In genomic region chr3:30951652-30952051, GRCm38 (mm10) we compare ENCODE assay signal across 8 mouse cellular contexts. TPM values are rescaled to one million over a fixed set of nuclear protein-coding genes. Genes with fewer than 3 reads are reported as not detected.
DNase-seq lines count a peak whose midpoint lies in the region.

No protein-coding gene starts in this region.

- DNase-seq in frontal cortex, adult 2 months (ENCODE audit: extremely low spot score in 1 of 2, low spot score in 1 of 2): peak; percentile 32 to 66
- DNase-seq in frontal cortex, postnatal 14 days (ENCODE audit: low spot score in 2 of 2): no peak
- peak; percentile 69 for DNase-seq in right cerebral cortex, adult 18-20 months
- no peak for DNase-seq in right cerebral cortex, postnatal 4 days
- peak; percentile 70 for DNase-seq in cerebellum, adult 9-11 months
- DNase-seq in telencephalon, adult 2 months (ENCODE audit: low read depth, low spot score): peak; percentile 49
- no peak for DNase-seq in liver
- no peak for DNase-seq in ovary, adult 18-20 months (ENCODE audit: low spot score)

RNA-seq across cellular contexts. Expression of gene Phc3, which starts 17.6 kb away (rescaled TPM):
- polyA plus RNA-seq in frontal cortex, adult 2 months (2012; rRNA removed): 22.5 and 23.5 TPM in 2 replicates

RNA-seq across cellular contexts. Expression of gene Prkci, which starts 43.9 kb away (rescaled TPM):
- 38.2 and 39.1 TPM in 2 replicates for polyA plus RNA-seq in frontal cortex, adult 2 months (2012; rRNA removed)

Comparison
In these comparisons a context has a peak if more than half of its experiments do, and no peak if none do; other contexts are left out.
1. DNase-seq: peak in frontal cortex, adult 2 months (2 of 2), right cerebral cortex, adult 18-20 months (single experiment), cerebellum, adult 9-11 months (single experiment) and telencephalon, adult 2 months (single experiment); none in frontal cortex, postnatal 14 days (0 of 2), right cerebral cortex, postnatal 4 days (single experiment), liver (single experiment) and ovary, adult 18-20 months (single experiment).